Mouse (Mus musculus): Measurements from ENCODE around the gene Lmbr1. TPM values are rescaled to one million over a fixed set of nuclear protein-coding genes. Genes with fewer than 3 reads are reported as not detected.

Gene Lmbr1
- polyA plus RNA-seq, 1 experiment from 2014 or later: 12.1 TPM

GRCm38 (mm10) chr5:29196264-29196658 lies 181.9 kb downstream of the Lmbr1 start:
- peaks cover 3% of the 10 kb centered on the region; the same call in 1 of the 2 replicates for H3K4me1 ChIP-seq (ENCODE audit: control insufficient read depth, insufficient read depth, low read length)
- H3K27me3 ChIP-seq (replicated peaks; ENCODE audit: control insufficient read depth, insufficient read depth, low read length): no peaks in the 10 kb centered on the region
- peak overlapping the region; percentile 71 for H3K4me2 ChIP-seq (ENCODE audit: low read depth, low read length)
- H3K9ac ChIP-seq (ENCODE audit: low read depth, low read length): peak overlapping the region; percentile 75
- 9% methylated on average over 12 of the region's 12 CpGs for WGBS
- no peak overlapping the region; the same call in 1 of the 2 replicates for H3K27ac ChIP-seq (replicated peaks; ENCODE audit: low read depth, low read length)
- 0 out of 2 replicates have a peak, but pooled peaks have one; percentile 4 for ATAC-seq (ENCODE audit: low read depth)
- H3K4me3 ChIP-seq (ENCODE audit: low read depth, low read length): peak overlapping the region; percentile 67
- no peak for DNase-seq (ENCODE audit: low spot score)
- H3K9me3 ChIP-seq (ENCODE audit: control insufficient read depth, low read length): no peaks in the 10 kb centered on the region
- no peaks in the 10 kb centered on the region for H3K36me3 ChIP-seq (ENCODE audit: control insufficient read depth, insufficient read depth, low read length)

- WGBS: under 1% methylated on average over 46 of the region's 70 CpGs
- H3K9ac ChIP-seq (ENCODE audit: low read depth, low read length): peak within 1 kb of the TSS; percentile 75
Observed at GRCm38 (mm10) chr5:29195570-29196263, 182.5 kb downstream of the Lmbr1 start, which contains the start of gene Rnf32. TSS of gene Rnf32 (plus strand) at chr5:29195992.

GRCm38 (mm10) chr5:29195231-29195569 lies 183.0 kb downstream of the Lmbr1 start:
- peak; percentile 5 for DNase-seq (ENCODE audit: low spot score)
- 3% methylated on average over 9 of the region's 9 CpGs for WGBS
- no peak for ATAC-seq (ENCODE audit: low read depth)

More at GRCm38 (mm10) chr5:29195570-29196263, 182.5 kb downstream of the Lmbr1 start, which contains the start of gene Rnf32:
- Histone ChIP-seq H3K27ac (replicated peaks; ENCODE audit: low read depth, low read length) (peak within 1 kb of the TSS; percentile 67), H3K4me1 (ENCODE audit: control insufficient read depth, insufficient read depth, low read length) (peaks cover 3% of the 10 kb centered on the region; the same call in 1 of the 2 replicates), H3K36me3 (ENCODE audit: control insufficient read depth, insufficient read depth, low read length) (no peaks in the 10 kb centered on the region), H3K4me3 (ENCODE audit: low read depth, low read length) (peak within 1 kb of the TSS; percentile 67), H3K9me3 (ENCODE audit: control insufficient read depth, low read length) (no peaks in the 10 kb centered on the region), H3K27me3 (replicated peaks; ENCODE audit: control insufficient read depth, insufficient read depth, low read length) (no peaks in the 10 kb centered on the region), H3K4me2 (ENCODE audit: low read depth, low read length) (peak within 1 kb of the TSS; percentile 71)
- ATAC-seq (ENCODE audit: low read depth) (peak; percentile 96), DNase-seq (ENCODE audit: low spot score) (peak; percentile 95)

GRCm38 (mm10) chr5:29186798-29187197 lies 191.4 kb downstream of the Lmbr1 start:
- no peak overlapping the region for H3K4me3 ChIP-seq (ENCODE audit: low read depth, low read length)
- 73% methylated on average over 5 of the region's 5 CpGs for WGBS
- DNase-seq (ENCODE audit: low spot score) (peak; percentile 13), ATAC-seq (ENCODE audit: low read depth) (no peak)
- no peaks in the 10 kb centered on the region for H3K4me1 ChIP-seq (ENCODE audit: control insufficient read depth, insufficient read depth, low read length)
- H3K27me3 ChIP-seq (replicated peaks; ENCODE audit: control insufficient read depth, insufficient read depth, low read length): no peaks in the 10 kb centered on the region
- no peak overlapping the region for H3K27ac ChIP-seq (replicated peaks; ENCODE audit: low read depth, low read length)
- no peaks in the 10 kb centered on the region for H3K9me3 ChIP-seq (ENCODE audit: control insufficient read depth, low read length)
- H3K4me2 ChIP-seq (ENCODE audit: low read depth, low read length): no peak overlapping the region
- no peaks in the 10 kb centered on the region for H3K36me3 ChIP-seq (ENCODE audit: control insufficient read depth, insufficient read depth, low read length)
- no peak overlapping the region for H3K9ac ChIP-seq (ENCODE audit: low read depth, low read length)

More at GRCm38 (mm10) chr5:29195231-29195569, 183.0 kb downstream of the Lmbr1 start:
- no peaks in the 10 kb centered on the region for H3K27me3 ChIP-seq (replicated peaks; ENCODE audit: control insufficient read depth, insufficient read depth, low read length)
- H3K9me3 ChIP-seq (ENCODE audit: control insufficient read depth, low read length): no peaks in the 10 kb centered on the region
- H3K4me2 ChIP-seq (ENCODE audit: low read depth, low read length): peak overlapping the region; percentile 71
- H3K4me3 ChIP-seq (ENCODE audit: low read depth, low read length): peak overlapping the region; percentile 67
- peak overlapping the region; percentile 67 for H3K27ac ChIP-seq (replicated peaks; ENCODE audit: low read depth, low read length)
- H3K36me3 ChIP-seq (ENCODE audit: control insufficient read depth, insufficient read depth, low read length): no peaks in the 10 kb centered on the region
- H3K4me1 ChIP-seq (ENCODE audit: control insufficient read depth, insufficient read depth, low read length): peaks cover 3% of the 10 kb centered on the region; the same call in 1 of the 2 replicates
- H3K9ac ChIP-seq (ENCODE audit: low read depth, low read length): peak overlapping the region; percentile 75

Small RNA genes within 50 kb of the gene (microRNA-seq; reads per million reads assigned to microRNA genes)
- gene Gm23801 (ENCODE audit: borderline number of aligned reads): not detected

Other genes starting within 250 kb of the Lmbr1 start
- 3.5 and 6.1 TPM in 2 replicates for gene Rnf32, start 182.4 kb downstream of the Lmbr1 start, polyA plus RNA-seq (2014; fragmentation: Nextera tagmentation; extraction: Ambion mirVana)
- 17.4 and 28.9 TPM in 2 replicates for gene Nom1, start 56.3 kb upstream of the Lmbr1 start, polyA plus RNA-seq (2014; fragmentation: Nextera tagmentation; extraction: Ambion mirVana)
- 0.10 TPM in 1 of 2 replicates, not detected in the other for gene Mnx1, start 100.1 kb upstream of the Lmbr1 start, polyA plus RNA-seq (2014; fragmentation: Nextera tagmentation; extraction: Ambion mirVana)
- 36.3 and 39.4 TPM in 2 replicates for gene Ube3c, start 190.9 kb upstream of the Lmbr1 start, polyA plus RNA-seq (2014; fragmentation: Nextera tagmentation; extraction: Ambion mirVana)

Measured in embryonic facial prominence, embryonic 14.5 days (tissue).